Mouse (Mus musculus): ENCODE data around the gene Susd1. TPM values are rescaled to one million over a fixed set of nuclear protein-coding genes. Genes with fewer than 3 reads are reported as not detected.
A peak's percentile ranks its signal among the peaks of the same experiment; 100 is the strongest.

The Susd1 gene
- polyA plus RNA-seq, 1 experiment from 2014 or later = 8.3 TPM

- no peaks in the 10 kb centered on the region for H3K27me3 ChIP-seq (replicated peaks; ENCODE audit: control insufficient read depth, insufficient read depth, low read length)
- 0 out of 2 replicates have a peak, but pooled peaks cover 2% of the 10 kb centered on the region for H3K36me3 ChIP-seq (ENCODE audit: control insufficient read depth, insufficient read depth, low read length)
- no peak overlapping the region for H3K4me3 ChIP-seq (ENCODE audit: low read depth, low read length)
- no peak overlapping the region for H3K4me2 ChIP-seq (ENCODE audit: low read length)
- H3K4me1 ChIP-seq (replicated peaks; ENCODE audit: control insufficient read depth, insufficient read depth, low read length) = peaks cover 2% of the 10 kb centered on the region
- no peak overlapping the region for H3K27ac ChIP-seq (ENCODE audit: low read depth)
- DNase-seq (ENCODE audit: low spot score) (no peak), ATAC-seq (replicated peaks; ENCODE audit: low FRiP score, low TSS enrichment, low read depth) (no peak)
- WGBS = 92% methylated on average over 2 of the region's 2 CpGs
- no peak overlapping the region for H3K9ac ChIP-seq (ENCODE audit: low read length)
- no peaks in the 10 kb centered on the region for H3K9me3 ChIP-seq (ENCODE audit: control insufficient read depth, low read length)
These were observed 68.5 kb downstream of the Susd1 start for GRCm38 (mm10) chr4:59369941-59370340.

GRCm38 (mm10) chr4:59368118-59368517, 70.3 kb downstream of the Susd1 start:
- H3K9me3 ChIP-seq (ENCODE audit: control insufficient read depth, low read length) = no peaks in the 10 kb centered on the region
- ATAC-seq (replicated peaks; ENCODE audit: low FRiP score, low TSS enrichment, low read depth) (no peak), DNase-seq (ENCODE audit: low spot score) (no peak)
- no peaks in the 10 kb centered on the region for H3K27me3 ChIP-seq (replicated peaks; ENCODE audit: control insufficient read depth, insufficient read depth, low read length)
- 86% methylated on average over 9 of the region's 9 CpGs for WGBS
- no peak overlapping the region for H3K9ac ChIP-seq (ENCODE audit: low read length)
- no peak overlapping the region for H3K4me3 ChIP-seq (ENCODE audit: low read depth, low read length)
- no peak overlapping the region for H3K27ac ChIP-seq (ENCODE audit: low read depth)
- peaks cover 18% of the 10 kb centered on the region for H3K4me1 ChIP-seq (replicated peaks; ENCODE audit: control insufficient read depth, insufficient read depth, low read length)
- no peaks in the 10 kb centered on the region for H3K36me3 ChIP-seq (ENCODE audit: control insufficient read depth, insufficient read depth, low read length)
- no peak overlapping the region for H3K4me2 ChIP-seq (ENCODE audit: low read length)

GRCm38 (mm10) chr4:59366206-59366605, 72.2 kb downstream of the Susd1 start:
- Histone ChIP-seq H3K36me3 (ENCODE audit: control insufficient read depth, insufficient read depth, low read length) (no peaks in the 10 kb centered on the region), H3K4me2 (ENCODE audit: low read length) (no peak overlapping the region), H3K9me3 (ENCODE audit: control insufficient read depth, low read length) (no peaks in the 10 kb centered on the region), H3K9ac (ENCODE audit: low read length) (no peak overlapping the region), H3K27me3 (replicated peaks; ENCODE audit: control insufficient read depth, insufficient read depth, low read length) (no peaks in the 10 kb centered on the region), H3K4me3 (ENCODE audit: low read depth, low read length) (no peak overlapping the region), H3K27ac (ENCODE audit: low read depth) (no peak overlapping the region), H3K4me1 (replicated peaks; ENCODE audit: control insufficient read depth, insufficient read depth, low read length) (peaks cover 20% of the 10 kb centered on the region)
- DNase-seq (ENCODE audit: low spot score) (no peak), ATAC-seq (replicated peaks; ENCODE audit: low FRiP score, low TSS enrichment, low read depth) (no peak)
- 87% methylated on average over 9 of the region's 9 CpGs for WGBS

- no peaks in the 10 kb centered on the region for H3K27me3 ChIP-seq (replicated peaks; ENCODE audit: control insufficient read depth, insufficient read depth, low read length)
- H3K36me3 ChIP-seq (ENCODE audit: control insufficient read depth, insufficient read depth, low read length) = no peaks in the 10 kb centered on the region
- WGBS = 86% methylated on average over 12 of the region's 12 CpGs
- no peak overlapping the region for H3K27ac ChIP-seq (ENCODE audit: low read depth)
- H3K9ac ChIP-seq (ENCODE audit: low read length) = no peak overlapping the region
- no peak overlapping the region for H3K4me3 ChIP-seq (ENCODE audit: low read depth, low read length)
- DNase-seq (ENCODE audit: low spot score) (no peak), ATAC-seq (replicated peaks; ENCODE audit: low FRiP score, low TSS enrichment, low read depth) (no peak)
- H3K4me1 ChIP-seq (replicated peaks; ENCODE audit: control insufficient read depth, insufficient read depth, low read length) = peaks cover 20% of the 10 kb centered on the region
- H3K9me3 ChIP-seq (ENCODE audit: control insufficient read depth, low read length) = no peaks in the 10 kb centered on the region
- H3K4me2 ChIP-seq (ENCODE audit: low read length) = no peak overlapping the region
These were observed 72.9 kb downstream of the Susd1 start for GRCm38 (mm10) chr4:59365571-59365970.

GRCm38 (mm10) chr4:59364229-59365173, 73.9 kb downstream of the Susd1 start:
- Histone ChIP-seq H3K4me1 (replicated peaks; ENCODE audit: control insufficient read depth, insufficient read depth, low read length) (peaks cover 20% of the 10 kb centered on the region), H3K36me3 (ENCODE audit: control insufficient read depth, insufficient read depth, low read length) (no peaks in the 10 kb centered on the region), H3K4me3 (ENCODE audit: low read depth, low read length) (no peak overlapping the region), H3K27me3 (replicated peaks; ENCODE audit: control insufficient read depth, insufficient read depth, low read length) (no peaks in the 10 kb centered on the region), H3K9me3 (ENCODE audit: control insufficient read depth, low read length) (no peaks in the 10 kb centered on the region), H3K4me2 (ENCODE audit: low read length) (no peak overlapping the region), H3K27ac (ENCODE audit: low read depth) (peak overlapping the region; percentile 38; the same call in 1 of the 2 replicates), H3K9ac (ENCODE audit: low read length) (no peak overlapping the region)
- ATAC-seq (replicated peaks; ENCODE audit: low FRiP score, low TSS enrichment, low read depth) (peak; percentile 33; the same call in 1 of the 2 replicates), DNase-seq (ENCODE audit: low spot score) (no peak)
- WGBS = 72% methylated on average over 10 of the region's 10 CpGs

GRCm38 (mm10) chr4:59363041-59363440, 75.4 kb downstream of the Susd1 start:
- H3K4me1 ChIP-seq (replicated peaks; ENCODE audit: control insufficient read depth, insufficient read depth, low read length) = peaks cover 20% of the 10 kb centered on the region
- H3K27ac ChIP-seq (ENCODE audit: low read depth) = peak overlapping the region; percentile 43; the same call in 1 of the 2 replicates
- H3K9ac ChIP-seq (ENCODE audit: low read length) = no peak overlapping the region
- DNase-seq (ENCODE audit: low spot score) (no peak), ATAC-seq (replicated peaks; ENCODE audit: low FRiP score, low TSS enrichment, low read depth) (peak; percentile 31; the same call in 1 of the 2 replicates)
- H3K9me3 ChIP-seq (ENCODE audit: control insufficient read depth, low read length) = no peaks in the 10 kb centered on the region
- no peaks in the 10 kb centered on the region for H3K36me3 ChIP-seq (ENCODE audit: control insufficient read depth, insufficient read depth, low read length)
- no peak overlapping the region for H3K4me2 ChIP-seq (ENCODE audit: low read length)
- H3K27me3 ChIP-seq (replicated peaks; ENCODE audit: control insufficient read depth, insufficient read depth, low read length) = no peaks in the 10 kb centered on the region
- WGBS = 46% methylated on average over 9 of the region's 9 CpGs
- no peak overlapping the region for H3K4me3 ChIP-seq (ENCODE audit: low read depth, low read length)

GRCm38 (mm10) chr4:59360704-59361103, 77.7 kb downstream of the Susd1 start:
- Histone ChIP-seq H3K9me3 (ENCODE audit: control insufficient read depth, low read length) (no peaks in the 10 kb centered on the region), H3K4me1 (replicated peaks; ENCODE audit: control insufficient read depth, insufficient read depth, low read length) (peaks cover 20% of the 10 kb centered on the region), H3K27ac (ENCODE audit: low read depth) (no peak overlapping the region), H3K36me3 (ENCODE audit: control insufficient read depth, insufficient read depth, low read length) (no peaks in the 10 kb centered on the region), H3K27me3 (replicated peaks; ENCODE audit: control insufficient read depth, insufficient read depth, low read length) (no peaks in the 10 kb centered on the region), H3K4me3 (ENCODE audit: low read depth, low read length) (no peak overlapping the region), H3K4me2 (ENCODE audit: low read length) (0 out of 2 replicates have a peak overlapping the region, but pooled peaks have one; percentile 1), H3K9ac (ENCODE audit: low read length) (no peak overlapping the region)
- peak; percentile 91 for DNase-seq (ENCODE audit: low spot score)
- no peak for ATAC-seq (replicated peaks; ENCODE audit: low FRiP score, low TSS enrichment, low read depth)
- 3% methylated on average over 15 of the region's 15 CpGs for WGBS

- peaks cover 18% of the 10 kb centered on the region for H3K4me1 ChIP-seq (replicated peaks; ENCODE audit: control insufficient read depth, insufficient read depth, low read length)
- no peak overlapping the region for H3K9ac ChIP-seq (ENCODE audit: low read length)
- H3K4me3 ChIP-seq (ENCODE audit: low read depth, low read length) = no peak overlapping the region
- no peaks in the 10 kb centered on the region for H3K27me3 ChIP-seq (replicated peaks; ENCODE audit: control insufficient read depth, insufficient read depth, low read length)
- DNase-seq (ENCODE audit: low spot score) (no peak), ATAC-seq (replicated peaks; ENCODE audit: low FRiP score, low TSS enrichment, low read depth) (no peak)
- no peaks in the 10 kb centered on the region for H3K36me3 ChIP-seq (ENCODE audit: control insufficient read depth, insufficient read depth, low read length)
- 84% methylated on average over 8 of the region's 8 CpGs for WGBS
- no peak overlapping the region for H3K4me2 ChIP-seq (ENCODE audit: low read length)
- no peak overlapping the region for H3K27ac ChIP-seq (ENCODE audit: low read depth)
- no peaks in the 10 kb centered on the region for H3K9me3 ChIP-seq (ENCODE audit: control insufficient read depth, low read length)
These were observed 78.5 kb downstream of the Susd1 start for GRCm38 (mm10) chr4:59359921-59360320.
